Mouse (Mus musculus) CD4-positive, CD25-positive, alpha-beta regulatory T cell (primary cell): Measurements from ENCODE around the gene Tmem232. TPM values are rescaled to one million over a fixed set of nuclear protein-coding genes. Genes with fewer than 3 reads are reported as not detected.

Experiments
- polyA plus RNA-seq: library from polyadenylated mRNA; unstranded; fragments of 100-300 nt; shearing (Covaris generic); gene quantifications from one replicate; pipeline ENCODE4 v1.2.1, GENCODE M21; 2017

Gene Tmem232
- not detected for polyA plus RNA-seq

GRCm38 (mm10) chr17:65540441-65541272, at the start of gene Tmem232:
TSS of gene Tmem232 (minus strand) at chr17:65540782.

Other genes starting within 250 kb of the Tmem232 start
- gene Vapa, start 72.8 kb upstream of the Tmem232 start, polyA plus RNA-seq = 214 TPM
- gene Txndc2, start 101.4 kb upstream of the Tmem232 start, polyA plus RNA-seq = not detected
- 3.5 TPM for gene Rab31, start 232.0 kb upstream of the Tmem232 start, polyA plus RNA-seq
- gene Ppp4r1, start 241.8 kb upstream of the Tmem232 start, polyA plus RNA-seq = 61.0 TPM